Mouse (Mus musculus): ENCODE data around the gene Ice2. TPM values are rescaled to one million over a fixed set of nuclear protein-coding genes. Genes with fewer than 3 reads are reported as not detected.
A peak's percentile ranks its signal among the peaks of the same experiment; 100 is the strongest.

Gene Ice2
- total RNA-seq, 2 experiments from 2014 or later, result 4.7 to 7.1 TPM

GRCm38 (mm10) chr9:69454691-69455090 is 57.0 kb downstream of the Ice2 start:
- Histone ChIP-seq H3K4me3 (peak overlapping the region; percentile 92), H3K27ac (peak overlapping the region; percentile 94)
- DNase-seq, result no peak
- TF ChIP-seq CTCF (IDR thresholded peaks at IDR 0.05), result no peak
- intact Hi-C loops (cut with DNase I), result no loop called here

- H3K4me3 ChIP-seq, result peak overlapping the region; percentile 92
- peak; percentile 48 for DNase-seq
- intact Hi-C loops (cut with DNase I), result no loop called here
- peak overlapping the region; percentile 94 for H3K27ac ChIP-seq
- no peak for TF ChIP-seq CTCF (IDR thresholded peaks at IDR 0.05)
Observed at GRCm38 (mm10) chr9:69455391-69455790, 57.7 kb downstream of the Ice2 start.

- TF ChIP-seq CTCF (IDR thresholded peaks at IDR 0.05), result no peak
- DNase-seq, result peak; percentile 38
- peak overlapping the region; percentile 94 for H3K27ac ChIP-seq
- H3K4me3 ChIP-seq, result peak overlapping the region; percentile 92
- intact Hi-C loops (cut with DNase I), result no loop called here
Observed at GRCm38 (mm10) chr9:69456406-69457075, 58.8 kb downstream of the Ice2 start.

- Histone ChIP-seq H3K4me3 (peak overlapping the region; percentile 92), H3K27ac (peak overlapping the region; percentile 94)
- TF ChIP-seq CTCF (IDR thresholded peaks at IDR 0.05), result no peak
- intact Hi-C loops (cut with DNase I), result no loop called here
- no peak for DNase-seq
Observed at GRCm38 (mm10) chr9:69457143-69457542, 59.4 kb downstream of the Ice2 start.

- TF ChIP-seq CTCF (IDR thresholded peaks at IDR 0.05), result no peak
- Histone ChIP-seq H3K4me3 (peak overlapping the region; percentile 92), H3K27ac (peak overlapping the region; percentile 94)
- DNase-seq, result peak; percentile 83
- intact Hi-C loops (cut with DNase I), result no loop called here
Observed at GRCm38 (mm10) chr9:69457747-69458625, 60.3 kb downstream of the Ice2 start.

- intact Hi-C loops (cut with DNase I), result no loop called here
- H3K4me3 ChIP-seq, result peak overlapping the region; percentile 30; the same call in 1 of the 2 replicates
- H3K27ac ChIP-seq, result peak overlapping the region; percentile 94
- peak; percentile 85 for DNase-seq
- no peak for TF ChIP-seq CTCF (IDR thresholded peaks at IDR 0.05)
Observed at GRCm38 (mm10) chr9:69458982-69459381, 61.3 kb downstream of the Ice2 start.

DNA sequence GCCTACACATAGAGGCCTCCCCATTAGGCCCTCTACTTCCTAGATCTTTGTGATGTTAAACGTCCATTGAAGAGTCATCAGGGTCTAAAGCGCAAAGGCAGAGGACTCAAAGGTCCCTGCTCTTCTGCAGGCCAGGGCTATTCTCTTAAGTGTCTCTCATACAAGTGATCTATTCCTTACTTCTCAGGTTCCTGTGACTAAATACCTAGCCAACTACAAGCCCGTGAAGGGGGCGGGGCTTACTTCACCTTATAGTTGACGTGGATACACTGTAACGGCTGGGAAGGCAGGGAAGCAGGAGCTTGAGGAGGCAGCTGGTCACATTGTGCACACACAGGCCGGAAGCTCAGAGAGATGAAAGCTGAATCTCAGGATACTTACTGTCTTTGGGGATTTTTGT is 62.2 kb downstream of the Ice2 start:
- intact Hi-C loops (cut with DNase I), result no loop called here
- TF ChIP-seq CTCF (IDR thresholded peaks at IDR 0.05), result no peak
- Histone ChIP-seq H3K27ac (peak overlapping the region; percentile 94), H3K4me3 (no peak overlapping the region)
- no peak for DNase-seq

DNA sequence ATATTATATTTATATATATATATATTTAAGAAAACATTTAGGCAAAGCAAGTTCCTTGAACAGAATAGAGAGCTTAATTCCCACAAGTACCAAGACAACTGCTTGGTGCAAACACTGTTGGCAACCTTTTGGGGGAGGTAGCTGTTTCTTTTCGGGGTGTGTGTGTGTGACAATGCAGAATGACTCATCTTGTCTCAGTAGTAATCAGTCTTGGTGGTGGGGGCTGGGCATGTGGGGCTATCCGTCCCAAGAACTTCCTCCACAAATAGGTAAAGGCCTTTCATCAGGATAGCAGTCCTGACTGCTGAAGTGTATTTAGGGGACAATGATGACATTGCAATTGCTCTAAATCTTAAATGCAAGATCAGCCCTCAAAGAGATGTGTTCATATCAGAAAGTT is 65.3 kb downstream of the Ice2 start:
- H3K4me3 ChIP-seq, result no peak overlapping the region
- intact Hi-C loops (cut with DNase I), result no loop called here
- DNase-seq, result no peak
- H3K27ac ChIP-seq, result no peak overlapping the region
- TF ChIP-seq CTCF (IDR thresholded peaks at IDR 0.05), result no peak

- DNase-seq, result no peak
- Histone ChIP-seq H3K27ac (peak overlapping the region; percentile 8; the same call in 1 of the 2 replicates), H3K4me3 (no peak overlapping the region)
- intact Hi-C loops (cut with DNase I), result no loop called here
- TF ChIP-seq CTCF (IDR thresholded peaks at IDR 0.05), result no peak
Observed at GRCm38 (mm10) chr9:69464109-69464756, 66.5 kb downstream of the Ice2 start.

GRCm38 (mm10) chr9:69466098-69466497 is 68.4 kb downstream of the Ice2 start:
- DNase-seq, result no peak
- Histone ChIP-seq H3K4me3 (no peak overlapping the region), H3K27ac (no peak overlapping the region)
- TF ChIP-seq CTCF (IDR thresholded peaks at IDR 0.05), result no peak
- intact Hi-C loops (cut with DNase I), result no loop called here

DNA sequence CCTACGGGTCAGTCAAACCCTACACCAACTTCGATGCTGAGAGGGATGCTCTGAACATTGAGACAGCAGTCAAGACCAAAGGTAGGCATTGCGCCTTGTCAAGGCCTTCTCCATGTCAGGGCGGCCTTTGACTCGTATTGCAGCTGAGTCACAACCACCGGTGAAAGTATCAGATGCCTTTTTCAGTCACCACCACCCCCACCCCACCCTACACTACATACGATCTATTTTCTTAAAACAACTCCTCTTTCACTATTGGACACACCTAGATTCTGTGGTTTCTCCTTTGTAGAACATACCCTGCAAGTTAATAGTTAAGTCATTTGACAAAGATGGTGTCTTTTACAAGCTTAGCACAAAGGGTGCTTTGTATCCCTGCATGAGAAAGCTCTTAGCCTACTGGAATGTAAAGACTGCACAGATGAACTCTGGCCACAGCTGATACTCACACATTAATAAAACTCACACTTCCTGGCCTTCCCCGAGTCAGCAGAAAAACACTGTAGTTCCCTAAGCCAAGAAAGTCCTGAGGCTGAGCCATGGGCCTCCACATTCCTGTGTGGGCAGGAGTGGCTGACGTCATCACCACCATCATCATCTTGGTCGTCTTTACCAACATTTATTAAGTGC is 69.7 kb downstream of the Ice2 start:
- no peak for TF ChIP-seq CTCF (IDR thresholded peaks at IDR 0.05)
- Histone ChIP-seq H3K27ac (peak overlapping the region; percentile 16; the same call in 1 of the 2 replicates), H3K4me3 (no peak overlapping the region)
- DNase-seq, result no peak
- intact Hi-C loops (cut with DNase I), result no loop called here

GRCm38 (mm10) chr9:69468991-69469390 is 71.3 kb downstream of the Ice2 start:
- TF ChIP-seq CTCF (IDR thresholded peaks at IDR 0.05), result no peak
- DNase-seq, result peak; percentile 67
- peak overlapping the region; percentile 35; the same call in 1 of the 2 replicates for H3K27ac ChIP-seq
- intact Hi-C loops (cut with DNase I), result no loop called here
- peak overlapping the region; percentile 36 for H3K4me3 ChIP-seq
